Mouse (Mus musculus) cortical plate, adult 2 months (tissue): ENCODE data around the gene Myh9.

Experiments
- CTCF ChIP-seq: fragments of 200-500 bp; IDR thresholded peaks from 2 replicates; pipeline ENCODE4 v1.5.1; 2011; ENCODE audit warnings: mild to moderate bottlenecking, control low read depth, low read length; ENCODE audit not compliant: insufficient read depth; ENCODE audit errors: extremely low read depth
- POLR2A ChIP-seq: fragments of 200-500 bp; IDR thresholded peaks from 2 replicates; pipeline ENCODE4 v1.6.1; 2011; ENCODE audit warnings: mild to moderate bottlenecking, low read length, control low read depth; ENCODE audit not compliant: insufficient read depth; ENCODE audit errors: extremely low read depth

GRCm38 (mm10) chr15:77849572-77850229 lies 7.7 kb upstream of the Myh9 start:
- no peak for TF ChIP-seq CTCF
- no peak for TF ChIP-seq POLR2A
